Mouse (Mus musculus): Measurements from ENCODE around the gene Trpm2. TPM values are rescaled to one million over a fixed set of nuclear protein-coding genes. Genes with fewer than 3 reads are reported as not detected.

Gene Trpm2
- polyA plus RNA-seq, 1 experiment = 21.0 TPM

- WGBS = 85% methylated on average over 5 of the region's 5 CpGs
- no peaks in the 10 kb centered on the region for H3K27me3 ChIP-seq (ENCODE audit: control insufficient read depth, insufficient read depth, low read length)
- no peaks in the 10 kb centered on the region for H3K36me3 ChIP-seq (ENCODE audit: control insufficient read depth, insufficient read depth, low read length)
Observed at GRCm38 (mm10) chr10:77921009-77921408, 49.4 kb downstream of the Trpm2 start.

GRCm38 (mm10) chr10:77916636-77917335, 53.6 kb downstream of the Trpm2 start:
- DNase-seq = peak; percentile 71
- WGBS = 80% methylated on average over 8 of the region's 8 CpGs
- no peaks in the 10 kb centered on the region for H3K27me3 ChIP-seq (ENCODE audit: control insufficient read depth, insufficient read depth, low read length)
- no peak overlapping the region for H3K27ac ChIP-seq (ENCODE audit: control insufficient read depth, insufficient read depth, low read length)
- H3K4me1 ChIP-seq (replicated peaks; ENCODE audit: control insufficient read depth, insufficient read depth, low read length) = no peaks in the 10 kb centered on the region
- no peak overlapping the region for H3K4me3 ChIP-seq (ENCODE audit: control insufficient read depth, insufficient read depth, low read length)
- TF ChIP-seq POLR2A (IDR thresholded peaks at IDR 0.05; ENCODE audit: control insufficient read depth, extremely low read depth, insufficient read depth, low read length, poor library complexity) = no peak
- peak; percentile 75; the same call in 1 of the 2 replicates for TF ChIP-seq CTCF (IDR thresholded peaks at IDR 0.05; ENCODE audit: borderline replicate concordance, control insufficient read depth, extremely low read depth, insufficient read depth, low read length, poor library complexity)
- no peaks in the 10 kb centered on the region for H3K36me3 ChIP-seq (ENCODE audit: control insufficient read depth, insufficient read depth, low read length)

More at GRCm38 (mm10) chr10:77921009-77921408, 49.4 kb downstream of the Trpm2 start:
- no peak for TF ChIP-seq POLR2A (IDR thresholded peaks at IDR 0.05; ENCODE audit: control insufficient read depth, extremely low read depth, insufficient read depth, low read length, poor library complexity)
- no peak for TF ChIP-seq CTCF (IDR thresholded peaks at IDR 0.05; ENCODE audit: borderline replicate concordance, control insufficient read depth, extremely low read depth, insufficient read depth, low read length, poor library complexity)
- DNase-seq = no peak
- H3K4me1 ChIP-seq (replicated peaks; ENCODE audit: control insufficient read depth, insufficient read depth, low read length) = no peaks in the 10 kb centered on the region
- H3K4me3 ChIP-seq (ENCODE audit: control insufficient read depth, insufficient read depth, low read length) = no peak overlapping the region
- no peak overlapping the region for H3K27ac ChIP-seq (ENCODE audit: control insufficient read depth, insufficient read depth, low read length)

GRCm38 (mm10) chr10:77913292-77913691, 57.1 kb downstream of the Trpm2 start:
- H3K36me3 ChIP-seq (ENCODE audit: control insufficient read depth, insufficient read depth, low read length) = no peaks in the 10 kb centered on the region
- H3K27me3 ChIP-seq (ENCODE audit: control insufficient read depth, insufficient read depth, low read length) = no peaks in the 10 kb centered on the region
- DNase-seq = no peak
- TF ChIP-seq POLR2A (IDR thresholded peaks at IDR 0.05; ENCODE audit: control insufficient read depth, extremely low read depth, insufficient read depth, low read length, poor library complexity) (no peak), CTCF (IDR thresholded peaks at IDR 0.05; ENCODE audit: borderline replicate concordance, control insufficient read depth, extremely low read depth, insufficient read depth, low read length, poor library complexity) (no peak)
- H3K4me3 ChIP-seq (ENCODE audit: control insufficient read depth, insufficient read depth, low read length) = no peak overlapping the region
- no peak overlapping the region for H3K27ac ChIP-seq (ENCODE audit: control insufficient read depth, insufficient read depth, low read length)
- H3K4me1 ChIP-seq (replicated peaks; ENCODE audit: control insufficient read depth, insufficient read depth, low read length) = no peaks in the 10 kb centered on the region
- WGBS = 71% methylated on average over 4 of the region's 4 CpGs

GRCm38 (mm10) chr10:77912605-77913004, 57.8 kb downstream of the Trpm2 start:
- Histone ChIP-seq H3K4me3 (ENCODE audit: control insufficient read depth, insufficient read depth, low read length) (no peak overlapping the region), H3K36me3 (ENCODE audit: control insufficient read depth, insufficient read depth, low read length) (no peaks in the 10 kb centered on the region), H3K27ac (ENCODE audit: control insufficient read depth, insufficient read depth, low read length) (no peak overlapping the region), H3K27me3 (ENCODE audit: control insufficient read depth, insufficient read depth, low read length) (no peaks in the 10 kb centered on the region), H3K4me1 (replicated peaks; ENCODE audit: control insufficient read depth, insufficient read depth, low read length) (no peaks in the 10 kb centered on the region)
- DNase-seq = no peak
- TF ChIP-seq CTCF (IDR thresholded peaks at IDR 0.05; ENCODE audit: borderline replicate concordance, control insufficient read depth, extremely low read depth, insufficient read depth, low read length, poor library complexity) = no peak
- TF ChIP-seq POLR2A (IDR thresholded peaks at IDR 0.05; ENCODE audit: control insufficient read depth, extremely low read depth, insufficient read depth, low read length, poor library complexity) = no peak
- 71% methylated on average over 7 of the region's 7 CpGs for WGBS

GRCm38 (mm10) chr10:77902894-77903715, 67.3 kb downstream of the Trpm2 start:
- H3K27me3 ChIP-seq (ENCODE audit: control insufficient read depth, insufficient read depth, low read length) = peaks cover 4% of the 10 kb centered on the region
- WGBS = 8% methylated on average over 35 of the region's 35 CpGs
- H3K27ac ChIP-seq (ENCODE audit: control insufficient read depth, insufficient read depth, low read length) = no peak overlapping the region

GRCm38 (mm10) chr10:77902211-77902893, 68.0 kb downstream of the Trpm2 start, which contains the start of gene Lrrc3:
TSS of gene Lrrc3 (minus strand) at chr10:77902536.
- peak within 1 kb of the TSS; percentile 9 for H3K4me3 ChIP-seq (ENCODE audit: control insufficient read depth, insufficient read depth, low read length)

More at GRCm38 (mm10) chr10:77902894-77903715, 67.3 kb downstream of the Trpm2 start:
- peak; percentile 5 for DNase-seq
- H3K36me3 ChIP-seq (ENCODE audit: control insufficient read depth, insufficient read depth, low read length) = no peaks in the 10 kb centered on the region
- no peak overlapping the region for H3K4me3 ChIP-seq (ENCODE audit: control insufficient read depth, insufficient read depth, low read length)
- H3K4me1 ChIP-seq (replicated peaks; ENCODE audit: control insufficient read depth, insufficient read depth, low read length) = peaks cover 13% of the 10 kb centered on the region
- no peak for TF ChIP-seq POLR2A (IDR thresholded peaks at IDR 0.05; ENCODE audit: control insufficient read depth, extremely low read depth, insufficient read depth, low read length, poor library complexity)
- TF ChIP-seq CTCF (IDR thresholded peaks at IDR 0.05; ENCODE audit: borderline replicate concordance, control insufficient read depth, extremely low read depth, insufficient read depth, low read length, poor library complexity) = no peak

More at GRCm38 (mm10) chr10:77902211-77902893, 68.0 kb downstream of the Trpm2 start, which contains the start of gene Lrrc3:
- no peak for TF ChIP-seq CTCF (IDR thresholded peaks at IDR 0.05; ENCODE audit: borderline replicate concordance, control insufficient read depth, extremely low read depth, insufficient read depth, low read length, poor library complexity)
- no peak for TF ChIP-seq POLR2A (IDR thresholded peaks at IDR 0.05; ENCODE audit: control insufficient read depth, extremely low read depth, insufficient read depth, low read length, poor library complexity)
- peaks cover 4% of the 10 kb centered on the region for H3K27me3 ChIP-seq (ENCODE audit: control insufficient read depth, insufficient read depth, low read length)
- 2% methylated on average over 46 of the region's 46 CpGs for WGBS
- peaks cover 13% of the 10 kb centered on the region for H3K4me1 ChIP-seq (replicated peaks; ENCODE audit: control insufficient read depth, insufficient read depth, low read length)
- H3K36me3 ChIP-seq (ENCODE audit: control insufficient read depth, insufficient read depth, low read length) = no peaks in the 10 kb centered on the region
- H3K27ac ChIP-seq (ENCODE audit: control insufficient read depth, insufficient read depth, low read length) = no peak within 1 kb of the TSS
- peak; percentile 16 for DNase-seq

Measured in thymus, adult 2 months (tissue).